Mouse (Mus musculus) G1E (cell line): Measurements from ENCODE around the gene Pnpla3.

ENCODE experiments used
- CTCF ChIP-seq: IDR thresholded peaks from 2 replicates; pipeline ENCODE4 v1.5.1; 2012; ENCODE audit warnings: low read depth, low read length, inconsistent platforms, mixed read lengths
- GATA1 ChIP-seq: IDR thresholded peaks from 2 replicates; pipeline ENCODE4 v1.6.1; 2012; ENCODE audit warnings: borderline replicate concordance, low read length, inconsistent platforms, mixed read lengths
- GATA2 ChIP-seq: IDR thresholded peaks from 2 replicates; pipeline ENCODE4 v1.6.1; 2012; ENCODE audit warnings: low read depth, low read length, inconsistent platforms, borderline replicate concordance
- POLR2AphosphoS5 ChIP-seq: IDR thresholded peaks from 2 replicates; pipeline ENCODE4 v1.6.1; 2012; ENCODE audit warnings: low read depth, low read length, inconsistent platforms; ENCODE audit not compliant: insufficient replicate concordance
- TAL1 ChIP-seq: conservative IDR thresholded peaks from 2 replicates; pipeline ENCODE4 v1.6.1; 2012; ENCODE audit warnings: low read depth, low read length, inconsistent platforms, mixed read lengths

DNA sequence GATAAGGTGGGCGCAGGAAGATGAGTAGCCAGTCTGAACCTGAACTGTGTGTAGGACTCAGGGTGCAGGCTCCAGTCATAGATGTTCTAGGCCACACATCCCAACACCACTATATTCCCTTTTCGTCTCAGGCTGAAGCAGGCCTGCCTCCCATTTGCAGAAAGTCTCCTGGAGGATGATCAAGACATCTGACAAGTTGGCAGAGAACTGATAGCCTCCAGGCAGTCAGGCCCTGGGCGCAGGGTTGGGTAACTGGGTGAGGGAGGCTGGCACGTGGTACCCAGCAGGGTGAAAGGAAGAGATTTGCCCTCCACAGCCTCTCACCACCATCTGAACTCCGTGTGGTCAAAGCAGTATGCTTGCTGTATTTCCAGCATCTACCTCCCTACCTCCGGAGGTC lies 5.8 kb upstream of the Pnpla3 start:
- TF ChIP-seq CTCF (no peak), GATA2 (no peak), GATA1 (no peak), TAL1 (no peak), POLR2AphosphoS5 (no peak)
